Comparison of ENCODE assay signal across 8 mouse cellular contexts in genomic region chr4:119019013-119019781, GRCm38 (mm10). TPM values are rescaled to one million over a fixed set of nuclear protein-coding genes. Genes with fewer than 3 reads are reported as not detected.
DNase-seq lines count a peak whose midpoint lies in the region; ATAC-seq lines count a peak whose summit lies in the region.

No protein-coding gene starts in this region.

- no peaks in the 10 kb centered on the region for H3K9me3 ChIP-seq in forebrain, embryonic 10.5 days
- no peaks in the 10 kb centered on the region for H3K9me3 ChIP-seq in limb, embryonic 11.5 days (ENCODE audit: control insufficient read depth, low read length)
- no peaks in the 10 kb centered on the region for H3K9me3 ChIP-seq in neural tube, embryonic 15.5 days (replicated peaks)

- no peak overlapping the region for H3K4me3 ChIP-seq in forebrain, embryonic 10.5 days
- no peak overlapping the region for H3K4me3 ChIP-seq in limb, embryonic 11.5 days (ENCODE audit: low read depth, low read length)
- no peak overlapping the region for H3K4me3 ChIP-seq in neural tube, embryonic 15.5 days (replicated peaks)

- no peaks in the 10 kb centered on the region for H3K36me3 ChIP-seq in forebrain, embryonic 10.5 days (replicated peaks)
- no peaks in the 10 kb centered on the region for H3K36me3 ChIP-seq in limb, embryonic 11.5 days (ENCODE audit: control insufficient read depth, insufficient read depth, low read length)
- H3K36me3 ChIP-seq in neural tube, embryonic 15.5 days = no peaks in the 10 kb centered on the region

- no peak overlapping the region for H3K9ac ChIP-seq in limb, embryonic 11.5 days (ENCODE audit: low read length)
- H3K9ac ChIP-seq in neural tube, embryonic 15.5 days (replicated peaks) = no peak overlapping the region

- H3K27me3 ChIP-seq in forebrain, embryonic 10.5 days (ENCODE audit: poor library complexity, severe bottlenecking) = peaks cover 8% of the 10 kb centered on the region; the same call in 1 of the 2 replicates
- no peaks in the 10 kb centered on the region for H3K27me3 ChIP-seq in limb, embryonic 11.5 days (ENCODE audit: control insufficient read depth, insufficient read depth, low read length)
- H3K27me3 ChIP-seq in neural tube, embryonic 15.5 days (replicated peaks) = no peaks in the 10 kb centered on the region

- no peak for ATAC-seq in limb, embryonic 11.5 days (ENCODE audit: insufficient number of reproducible peaks, low FRiP score, low TSS enrichment, low read depth)
- ATAC-seq in neural tube, embryonic 15.5 days (ENCODE audit: low FRiP score) = peak; percentile 49; the same call in 1 of the 2 replicates

- H3K4me2 ChIP-seq in limb, embryonic 11.5 days (ENCODE audit: low read depth, severe bottlenecking) = no peak overlapping the region
- peak overlapping the region; percentile 37 for H3K4me2 ChIP-seq in neural tube, embryonic 15.5 days

- DNase-seq in kidney, postnatal 10 days = peak; percentile 39
- no peak for DNase-seq in kidney, postnatal 25 days
- no peak for DNase-seq in forebrain, embryonic 10.5 days (ENCODE audit: extremely low spot score, low spot score)
- peak; percentile 54 for DNase-seq in limb, embryonic 11.5 days (ENCODE audit: low spot score)
- DNase-seq in gastrocnemius, adult 18-20 months (ENCODE audit: low spot score) = no peak
- no peak for DNase-seq in urinary bladder, postnatal 14 days (ENCODE audit: low spot score)
- DNase-seq in layer of hippocampus, postnatal 25 days (ENCODE audit: extremely low spot score in 1 of 2, low spot score in 1 of 2) = no peak

- whole genome bisulfite sequencing in forebrain, embryonic 10.5 days = 63% methylated on average over 12 of the region's 12 CpGs
- WGBS in limb, embryonic 11.5 days = 43% methylated on average over 12 of the region's 12 CpGs
- 50% methylated on average over 12 of the region's 12 CpGs for WGBS in neural tube, embryonic 15.5 days

- H3K27ac ChIP-seq in forebrain, embryonic 10.5 days = peak overlapping the region; percentile 80
- H3K27ac ChIP-seq in limb, embryonic 11.5 days (replicated peaks; ENCODE audit: low read depth, low read length) = no peak overlapping the region
- H3K27ac ChIP-seq in neural tube, embryonic 15.5 days (replicated peaks) = peak overlapping the region; percentile 62; the same call in 1 of the 2 replicates

- peaks cover 58% of the 10 kb centered on the region for H3K4me1 ChIP-seq in forebrain, embryonic 10.5 days
- 0 out of 2 replicates have a peak, but pooled peaks cover 4% of the 10 kb centered on the region for H3K4me1 ChIP-seq in limb, embryonic 11.5 days (ENCODE audit: control insufficient read depth, insufficient read depth, low read length)
- peaks cover 9% of the 10 kb centered on the region; the same call in 1 of the 2 replicates for H3K4me1 ChIP-seq in neural tube, embryonic 15.5 days

RNA-seq across cellular contexts. Expression of gene Lao1, which starts 57.8 kb away (rescaled TPM):
- not detected in 2 replicates for polyA plus RNA-seq in forebrain, embryonic 10.5 days (2016; fragmentation: Nextera tagmentation; extraction: Ambion mirVana)
- polyA plus RNA-seq in limb, embryonic 11.5 days (2014; fragmentation: Nextera tagmentation; extraction: Ambion mirVana) = not detected in 2 replicates
- not detected in 2 replicates for polyA plus RNA-seq in neural tube, embryonic 15.5 days (2015; fragmentation: Nextera tagmentation; extraction: Ambion mirVana)
- total RNA-seq in gastrocnemius, adult 18-20 months (2021) = under 1 TPM; 0.19 to 0.50 TPM
- 1 to 10 TPM in 1 of 2 experiments, under 1 TPM in 1; 0.96 to 1.1 TPM for total RNA-seq in layer of hippocampus, postnatal 25 days (2021)

Comparison
In these comparisons a context has a peak if more than half of its experiments do, and no peak if none do; other contexts are left out.
1. DNase-seq: peak in kidney, postnatal 10 days (single experiment) and limb, embryonic 11.5 days (single experiment); none in kidney, postnatal 25 days (0 of 2), forebrain, embryonic 10.5 days (single experiment), gastrocnemius, adult 18-20 months (single experiment), urinary bladder, postnatal 14 days (single experiment) and layer of hippocampus, postnatal 25 days (0 of 2).